Mouse (Mus musculus) ovary, adult 2 months (tissue): ENCODE measurements around the gene Gm17267. TPM values are rescaled to one million over a fixed set of nuclear protein-coding genes. Genes with fewer than 3 reads are reported as not detected.

Source experiments
- polyA plus RNA-seq: library from polyadenylated mRNA; depleted of rRNA; stranded (reverse); fragments of >200 nt; gene quantifications from 2 replicates; pipeline ENCODE4 v1.2.3, GENCODE M21; 2012; rRNA removed

Gm17267 gene
- not detected in 2 replicates for polyA plus RNA-seq

DNA sequence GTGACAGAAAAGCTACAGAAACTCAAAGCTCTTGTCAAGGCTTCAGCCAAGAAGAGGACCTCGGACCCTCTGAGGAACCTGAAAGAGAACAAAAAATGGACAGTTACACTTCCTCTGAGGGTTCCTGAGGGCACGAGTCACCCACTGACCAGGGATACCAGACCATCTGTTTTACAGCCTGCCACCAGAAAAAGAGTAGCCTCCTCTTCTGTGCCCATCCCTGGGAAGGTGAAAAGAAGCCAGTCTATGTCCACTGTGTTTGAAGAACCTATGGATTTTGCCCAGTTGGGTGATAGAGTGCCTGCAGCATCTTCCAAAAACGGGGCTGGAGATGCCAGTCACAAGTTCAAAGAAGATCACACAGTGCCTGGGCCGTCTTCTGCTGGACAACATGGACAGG lies at the start of gene Gm17267:
Gene Gm17267, plus strand, starts transcription at position 301 of the 400 bp plus-strand sequence.

